19 mouse cellular contexts compared by ENCODE assay signal in the genomic region with DNA sequence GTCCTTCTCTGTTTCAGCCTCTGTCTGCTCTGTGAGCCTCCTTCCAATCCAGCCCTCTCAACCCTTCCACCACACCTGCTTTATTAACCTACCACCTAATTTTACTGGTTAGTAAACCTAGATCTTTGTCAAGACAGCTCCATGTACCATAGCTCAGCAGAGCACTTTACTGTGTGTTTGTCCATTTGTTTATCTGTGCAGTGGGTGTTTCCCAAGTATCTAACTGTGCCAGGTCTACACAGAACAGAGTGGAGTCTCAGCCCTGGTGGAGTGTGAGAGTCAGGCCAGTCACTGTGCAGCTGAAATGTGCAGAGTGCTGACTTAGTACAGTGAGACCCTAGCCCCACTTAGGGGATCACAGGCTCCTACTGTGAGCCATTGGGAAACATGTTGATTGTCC. TPM values are rescaled to one million over a fixed set of nuclear protein-coding genes. Genes with fewer than 3 reads are reported as not detected.
"Had no signal": no experiment of that assay in that cellular context is flagged by ENCODE, and none has a peak within 500 bp of the region (broad histone marks: within the 10 kb centered on the region; RNA-seq: fewer than 3 reads in every experiment).

No protein-coding gene starts in this region.

- H3K9ac ChIP-seq: limb, embryonic 12.5 days; lung, embryonic 15.5 days; neural tube, embryonic 12.5 days had no signal

- H3K4me1 ChIP-seq: limb, embryonic 12.5 days; lung, embryonic 15.5 days; neural tube, embryonic 12.5 days had no signal

- DNase-seq: kidney, adult 9 months; kidney, postnatal 10 days; kidney, postnatal 4 days; lung, postnatal 14 days; midbrain, embryonic 14.5 days; thymus, adult 2 months; thymus, postnatal 25 days had no signal

- H3K4me2 ChIP-seq: limb, embryonic 12.5 days; lung, embryonic 15.5 days; neural tube, embryonic 12.5 days had no signal

- H3K4me3 ChIP-seq: layer of hippocampus, adult 2 months; limb, embryonic 12.5 days; lung, embryonic 15.5 days; neural tube, embryonic 12.5 days had no signal

- ATAC-seq: inflammation-experienced regulatory T-cells, adult 6 months; intestine, postnatal 0 days had no signal

- H3K27ac ChIP-seq: layer of hippocampus, adult 2 months; limb, embryonic 12.5 days; lung, embryonic 15.5 days; macrophage; neural tube, embryonic 12.5 days had no signal

- H3K27me3 ChIP-seq: limb, embryonic 12.5 days; lung, embryonic 15.5 days; neural tube, embryonic 12.5 days had no signal

- H3K9me3 ChIP-seq: limb, embryonic 12.5 days; lung, embryonic 15.5 days; neural tube, embryonic 12.5 days had no signal

RNA-seq across cellular contexts. Expression of a gene that starts 30.7 kb away (rescaled TPM):
- total RNA-seq: layer of hippocampus, adult 2 months; layer of hippocampus, postnatal 10 days; left cerebral cortex, postnatal 36 days; liver, adult 2 months; monocyte, adult 5-6 weeks had no signal
- polyA plus RNA-seq: inflammation-experienced regulatory T-cells, adult 6 months; intestine, postnatal 0 days; limb, embryonic 12.5 days; liver, adult 2 months; lung, embryonic 15.5 days; macrophage; midbrain, embryonic 14.5 days; neural tube, embryonic 12.5 days; stomach, embryonic 14.5 days had no signal
